Mouse (Mus musculus) liver, postnatal 0 days (tissue): ENCODE data around the gene Kdm4b.

ENCODE experiments used
- CTCF ChIP-seq: sonication (generic); IDR thresholded peaks from 2 replicates; pipeline ENCODE4 v1.5.1; 2016; ENCODE audit warnings: antibody characterized with exemption, low read depth
- EP300 ChIP-seq: IDR thresholded peaks from 2 replicates; pipeline ENCODE4 v1.6.1; 2016; ENCODE audit warnings: antibody characterized with exemption, low read depth, mild to moderate bottlenecking

DNA sequence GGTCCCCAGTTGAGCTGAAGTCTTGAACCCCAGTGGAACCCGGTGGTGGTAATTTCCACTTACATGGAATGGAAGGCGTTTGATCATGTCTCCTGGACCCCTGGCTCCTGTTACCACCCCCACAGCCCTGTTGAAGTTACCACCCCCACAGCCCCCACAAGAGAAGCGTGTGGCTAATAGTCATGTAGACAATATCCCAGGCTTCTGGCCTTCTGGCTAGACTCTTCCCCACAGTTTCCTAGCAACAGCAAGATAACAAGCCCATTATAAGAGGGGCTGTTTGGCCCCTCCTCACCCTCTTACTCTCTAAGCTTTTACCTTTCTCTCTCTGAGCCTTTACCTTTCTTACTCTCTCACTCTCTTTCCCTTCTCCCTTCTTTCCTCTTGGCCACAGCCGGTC is 81.0 kb downstream of the Kdm4b start:
- TF ChIP-seq EP300 (no peak), CTCF (no peak)
